Mouse (Mus musculus) spleen, postnatal 4 days (tissue): ENCODE measurements around the gene Sbno1.
"Not testable (repeated sequence)": the region's sequence is repeated elsewhere in the genome, so short reads cannot be mapped to it uniquely, and the experiment has no call there.

ENCODE experiments used
- DNase-seq, 2 experiments: peaks; one replicate each; pipeline ENCODE4 v3.0.0; 2022; ENCODE audit warnings: low spot score in 2 of 2

Sbno1 gene

DNA sequence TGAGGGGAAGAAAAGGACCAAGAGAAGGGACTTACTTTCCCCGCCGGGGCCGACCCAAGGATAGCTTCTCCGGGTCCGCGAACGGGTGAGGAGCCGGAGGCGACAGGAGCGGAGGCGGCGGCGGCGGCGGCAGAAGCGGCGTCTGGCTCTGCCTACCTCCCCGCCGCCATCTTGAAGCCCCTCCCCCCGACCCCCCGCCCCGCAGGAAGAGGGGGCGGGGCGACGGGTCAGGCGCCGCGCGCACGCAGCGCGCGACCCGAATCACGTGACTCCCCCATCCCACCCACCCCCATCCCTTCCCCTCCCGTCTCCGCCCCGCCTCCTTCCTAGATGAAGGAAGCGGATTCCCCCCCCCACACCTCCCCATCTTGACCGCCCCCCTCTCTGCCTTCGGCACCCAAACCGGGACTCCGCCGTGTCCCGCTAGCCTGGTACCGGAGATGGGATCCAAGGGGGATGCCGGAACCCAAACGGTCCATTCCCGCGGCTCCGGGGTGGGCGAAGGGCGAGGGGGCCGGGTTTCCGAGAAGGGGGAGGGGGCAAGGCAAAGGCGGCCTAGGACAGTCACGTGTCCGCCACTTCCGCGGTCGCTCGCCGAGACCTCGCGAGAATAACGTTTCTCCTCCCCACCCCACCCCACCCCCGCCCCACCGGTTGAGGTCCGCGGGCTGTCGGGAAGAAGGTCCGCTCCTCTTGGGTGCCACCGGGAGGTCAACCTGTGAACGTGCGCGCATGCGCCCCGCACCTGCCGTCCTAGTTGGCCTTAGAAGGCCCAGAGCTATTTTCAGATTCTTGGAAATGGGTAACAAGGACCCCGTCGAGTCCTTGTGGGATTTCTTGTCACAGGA, at the start of gene Sbno1:
Sbno1 (minus strand) TSS at position 590 of the 848 bp plus-strand sequence.
- DNase-seq: peak; percentile 92 to 96

DNA sequence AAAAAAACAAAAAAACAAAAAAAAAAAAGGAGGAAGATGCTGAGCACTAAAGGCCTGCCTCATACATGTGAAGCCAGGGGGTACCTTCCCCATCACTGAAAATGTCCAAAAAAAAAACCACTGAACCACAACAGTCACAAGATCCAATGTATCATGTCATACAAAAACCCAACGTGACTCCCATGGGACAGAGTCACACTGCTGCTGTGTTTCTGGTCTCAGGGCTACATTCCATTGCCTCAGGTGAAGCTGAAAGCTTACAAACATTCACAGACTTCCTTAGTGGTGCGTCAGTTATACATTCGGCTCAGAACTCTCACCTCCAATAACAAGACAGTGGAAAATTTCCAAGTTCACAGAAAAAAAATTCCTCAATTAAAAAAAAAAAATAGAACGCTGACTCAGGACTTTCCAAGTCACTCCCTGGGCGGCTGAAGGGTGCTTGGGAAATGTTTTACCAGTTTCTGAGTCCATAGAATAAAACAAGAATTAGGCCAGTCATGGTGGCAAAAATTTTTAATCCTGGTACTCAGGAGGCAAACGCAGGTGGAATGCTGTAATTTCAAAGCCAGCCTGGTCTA, 44.9 kb upstream of the Sbno1 start:
- DNase-seq: no peak

DNA sequence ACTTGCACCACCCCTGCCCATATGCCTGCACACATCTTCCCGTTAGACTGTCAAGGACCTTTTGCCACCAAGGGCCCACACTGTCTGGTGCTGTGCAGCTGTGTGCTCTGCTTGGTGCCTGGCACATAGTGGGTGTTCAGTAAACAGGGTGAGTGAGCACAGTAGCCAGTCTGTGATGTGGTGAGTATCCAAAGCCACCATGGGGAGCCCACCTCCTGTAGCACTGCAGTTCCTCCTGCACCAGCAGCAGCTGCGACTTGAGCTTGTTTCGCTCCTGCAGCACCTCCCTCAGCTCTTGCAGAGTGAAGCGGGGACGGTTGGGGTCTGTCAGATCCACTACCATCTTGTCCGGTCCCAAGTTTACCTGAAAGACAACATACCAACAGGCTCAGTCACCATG, 43.7 kb upstream of the Sbno1 start:
- no peak for DNase-seq

DNA sequence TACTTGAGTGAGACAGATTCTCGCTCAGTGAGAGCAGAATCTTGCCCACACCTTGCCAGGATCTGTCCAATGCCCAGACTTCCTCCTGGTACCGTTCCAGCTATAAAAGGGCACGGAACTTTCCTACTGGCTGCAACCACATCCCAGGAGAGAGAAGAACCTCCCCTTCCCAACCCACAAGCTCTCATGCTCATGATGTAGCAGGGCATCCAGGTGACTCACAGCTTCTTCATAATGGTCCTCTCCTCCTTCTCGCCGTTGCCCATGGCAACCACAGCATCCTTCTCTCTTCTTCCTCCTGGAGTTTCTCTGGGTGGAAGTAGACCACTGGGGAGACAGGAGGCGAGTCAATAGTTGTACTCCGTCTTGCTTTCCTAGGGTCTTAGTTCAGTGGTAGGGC, 42.6 kb upstream of the Sbno1 start:
- no peak for DNase-seq

DNA sequence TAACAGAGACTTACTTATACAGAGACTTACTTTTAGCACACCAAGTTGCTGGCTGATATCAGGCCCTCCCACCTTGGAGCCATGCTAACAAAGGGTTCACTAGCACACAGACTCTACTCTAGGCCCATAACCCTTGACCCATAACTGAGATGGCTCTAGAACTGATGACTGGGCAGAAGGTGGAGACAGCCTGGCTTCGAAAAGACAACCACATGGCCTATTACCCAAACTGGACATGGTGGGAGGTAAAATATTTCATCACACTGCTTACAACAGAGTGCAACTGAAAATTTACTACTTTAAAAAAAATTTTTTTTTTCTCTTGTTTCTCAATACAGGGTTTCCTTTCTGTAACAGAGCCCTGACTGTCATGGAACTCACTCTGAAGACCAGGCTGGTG, 42.0 kb upstream of the Sbno1 start:
- no peak for DNase-seq

DNA sequence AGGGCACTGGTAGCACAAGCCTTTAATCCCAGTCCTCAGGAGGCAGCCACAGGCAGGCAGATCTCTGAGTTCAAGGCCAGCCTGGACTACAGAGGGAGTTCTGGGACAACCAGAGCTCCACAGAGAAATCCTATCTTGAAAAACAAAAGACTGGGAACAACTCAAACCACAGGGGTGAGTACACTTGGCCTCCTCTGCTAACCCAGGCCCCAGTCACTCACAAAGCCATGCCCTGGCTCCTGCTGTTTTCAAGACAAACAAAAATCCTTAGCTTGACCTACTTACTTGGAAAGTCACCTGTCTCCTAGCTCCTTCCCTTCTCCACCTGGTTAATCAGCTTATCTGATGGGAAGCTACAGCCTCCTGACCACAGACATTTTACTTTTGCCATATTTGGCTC, 39.1 kb upstream of the Sbno1 start:
- no peak for DNase-seq

DNA sequence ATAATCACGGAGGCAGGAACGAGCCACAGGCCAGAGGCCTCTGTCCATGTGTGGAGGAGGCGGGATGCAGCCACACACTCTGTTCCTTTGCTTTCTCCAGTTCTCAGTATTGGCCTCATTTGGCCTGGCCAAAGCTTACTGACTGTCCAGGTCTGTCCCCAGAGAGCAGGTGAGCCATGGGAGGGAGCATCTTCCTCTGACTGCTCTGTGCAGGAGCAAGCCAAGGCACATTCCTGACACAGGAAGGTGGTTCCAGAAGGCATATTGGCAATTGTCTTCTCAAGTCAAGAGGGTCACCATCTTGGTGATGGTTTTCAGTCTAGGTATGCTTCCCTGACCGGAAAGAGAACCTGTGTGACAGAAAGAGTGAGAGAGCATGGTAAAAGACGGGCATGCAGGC, 37.7 kb upstream of the Sbno1 start:
- DNase-seq: no peak

DNA sequence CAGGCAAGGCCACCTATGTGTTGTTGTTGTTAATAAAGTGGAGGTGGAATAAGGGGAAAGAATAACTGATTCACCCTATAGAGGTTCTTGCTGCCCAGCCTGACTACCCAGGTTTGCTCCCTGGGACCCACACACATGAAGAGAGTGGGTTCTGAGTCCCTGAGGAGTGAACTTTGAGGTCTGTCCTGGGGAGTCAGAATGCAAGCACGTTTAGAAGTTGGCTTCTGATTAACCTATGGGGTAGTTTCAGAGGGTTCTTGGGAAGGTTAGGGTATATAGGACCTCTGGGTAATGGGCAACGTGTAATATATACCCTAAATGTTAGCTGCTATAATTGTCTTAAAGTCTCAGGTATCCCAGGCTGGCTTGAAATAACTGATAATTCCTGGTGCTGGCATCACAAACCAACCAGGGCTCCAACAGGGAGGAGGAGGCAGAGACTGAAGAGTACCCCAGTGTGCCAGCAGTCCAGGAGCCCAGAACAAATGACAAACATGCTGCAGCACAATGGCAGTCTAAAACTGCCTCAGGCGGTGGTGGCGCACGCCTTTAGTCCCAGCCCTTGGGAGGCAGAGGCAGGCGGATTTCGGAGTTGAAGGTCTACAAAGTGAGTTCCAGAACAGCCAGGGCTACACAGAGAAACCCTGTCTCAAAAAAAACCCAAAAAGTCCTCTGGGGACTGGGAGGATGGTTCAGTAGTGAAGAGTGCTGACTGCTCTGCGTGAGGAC, 36.7 kb upstream of the Sbno1 start:
- no peak for DNase-seq

DNA sequence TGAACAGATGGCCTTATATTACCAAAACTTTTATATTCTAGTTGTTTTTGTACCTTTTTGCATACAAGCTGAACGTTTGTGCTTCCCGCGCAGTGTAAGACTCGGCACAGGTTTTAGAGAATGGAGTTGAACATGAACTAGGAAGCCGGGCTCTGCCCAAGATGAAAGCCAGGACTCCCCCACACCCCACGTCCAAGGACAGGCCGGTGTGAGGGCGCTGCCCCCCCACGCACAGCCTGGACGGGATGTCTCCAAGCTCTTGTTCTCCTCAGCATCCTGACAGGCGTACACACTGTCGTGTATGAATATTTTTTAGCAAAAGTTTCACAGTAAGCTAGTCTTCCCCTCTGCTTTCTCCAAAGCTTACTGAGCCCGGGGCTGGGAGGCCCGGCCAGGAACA, 35.1 kb upstream of the Sbno1 start:
- not testable (repeated sequence) for DNase-seq

DNA sequence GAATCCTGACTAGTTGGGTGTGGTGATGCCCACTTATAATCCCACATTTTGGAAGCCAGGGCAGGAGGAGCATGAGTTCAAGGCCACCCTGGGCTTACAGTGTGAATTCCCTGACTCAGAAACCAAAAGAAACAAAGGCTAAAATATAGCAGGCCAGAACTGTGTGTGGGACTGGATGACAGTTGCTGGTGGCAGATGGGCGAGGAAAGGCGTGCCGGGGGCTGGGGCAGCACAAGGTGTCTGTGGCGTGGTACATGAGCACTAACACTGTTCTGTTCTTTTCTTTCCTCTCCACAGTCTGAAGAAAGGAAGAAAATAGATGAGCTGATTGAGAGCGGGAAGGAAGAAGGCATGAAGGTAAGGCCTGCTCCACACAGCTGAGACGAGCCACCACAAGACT, 31.0 kb upstream of the Sbno1 start:
- no peak for DNase-seq

DNA sequence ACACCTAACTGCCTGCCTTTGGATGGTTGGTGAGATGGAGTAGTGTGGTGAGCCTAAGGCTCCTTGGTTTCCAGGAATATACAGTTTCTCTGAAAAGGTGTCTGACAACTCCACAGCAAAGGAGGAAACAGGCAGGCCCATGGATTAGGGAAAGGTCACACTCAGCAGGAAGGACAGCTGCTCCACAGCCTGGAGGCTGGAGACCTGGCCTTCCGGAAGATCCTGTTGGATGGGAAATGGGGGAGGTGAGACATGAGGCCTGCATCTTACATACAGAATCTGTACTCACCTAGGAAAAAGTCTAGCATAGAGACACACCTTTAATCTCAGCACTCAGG, 28.2 kb upstream of the Sbno1 start:
- DNase-seq: no peak

DNA sequence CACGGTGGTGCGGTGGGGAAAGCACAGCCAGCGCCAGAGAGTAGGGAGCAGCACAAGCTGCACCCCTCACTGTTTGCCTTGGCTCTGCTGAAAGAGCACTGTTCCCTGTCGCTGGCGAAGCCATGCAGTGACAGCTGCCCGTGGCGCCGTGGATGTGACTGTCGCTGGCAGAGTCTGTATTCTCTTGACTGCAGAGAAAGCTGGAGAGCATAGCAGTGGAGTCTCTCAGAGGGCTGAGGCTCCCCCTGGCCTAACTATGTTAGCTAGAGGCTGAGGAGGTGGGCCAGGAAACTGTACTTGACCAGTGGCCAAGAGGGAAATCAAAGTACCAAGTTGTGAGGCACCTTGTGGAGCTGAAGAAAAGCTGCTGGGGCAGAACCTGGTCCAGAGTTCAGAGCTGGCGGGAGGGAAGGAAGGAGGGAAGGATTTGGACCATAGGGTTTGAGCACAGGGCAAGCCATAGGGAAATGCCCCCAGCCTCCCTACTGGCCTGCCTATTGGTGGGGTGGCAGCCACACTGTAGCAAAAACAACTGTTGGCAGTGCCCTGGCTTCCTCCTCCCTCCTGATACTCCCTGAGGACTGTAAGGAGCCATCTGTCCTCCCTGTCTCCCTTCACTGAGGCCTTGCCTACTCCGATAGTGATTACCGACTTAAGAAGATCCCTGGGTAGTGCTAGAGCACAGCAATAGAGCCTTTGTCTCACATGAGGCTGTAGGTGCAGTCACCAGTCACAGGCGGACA, 27.7 kb upstream of the Sbno1 start:
- no peak for DNase-seq

DNA sequence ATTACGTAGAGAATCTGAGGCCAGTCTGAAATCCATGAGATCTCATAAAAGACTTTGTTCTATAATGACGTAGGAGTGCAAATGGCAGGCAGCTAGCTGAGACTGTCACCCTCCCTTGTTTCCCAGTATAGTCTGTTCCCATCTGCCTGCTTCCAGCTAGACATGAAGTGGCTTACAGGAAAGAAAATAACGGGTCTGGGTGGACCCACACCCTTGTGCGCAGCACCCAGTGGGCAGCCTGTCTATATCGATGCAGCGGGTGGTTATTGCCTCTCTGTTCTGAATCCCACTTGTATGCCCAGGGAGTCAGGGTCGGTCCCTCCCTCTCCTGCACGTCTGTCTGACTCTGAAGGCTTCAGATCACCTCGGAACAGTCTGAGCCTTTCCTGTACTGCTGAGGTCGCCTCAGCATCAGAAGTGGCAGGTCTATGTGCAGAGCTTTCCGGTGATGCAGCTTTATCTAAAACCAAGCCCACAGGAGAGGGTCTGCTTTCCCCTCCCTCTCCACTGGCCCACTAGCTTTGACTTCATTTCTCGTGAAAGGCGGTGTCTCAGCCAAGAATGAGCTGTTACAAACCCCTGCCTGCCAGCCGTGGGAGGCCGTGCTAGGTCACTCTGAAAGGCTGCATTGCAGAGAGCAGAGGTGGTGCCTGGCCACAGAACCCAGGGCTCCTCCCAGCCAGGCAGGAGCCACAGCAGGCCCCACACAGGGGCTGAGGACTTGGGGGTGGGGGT, 26.9 kb upstream of the Sbno1 start:
- no peak for DNase-seq

DNA sequence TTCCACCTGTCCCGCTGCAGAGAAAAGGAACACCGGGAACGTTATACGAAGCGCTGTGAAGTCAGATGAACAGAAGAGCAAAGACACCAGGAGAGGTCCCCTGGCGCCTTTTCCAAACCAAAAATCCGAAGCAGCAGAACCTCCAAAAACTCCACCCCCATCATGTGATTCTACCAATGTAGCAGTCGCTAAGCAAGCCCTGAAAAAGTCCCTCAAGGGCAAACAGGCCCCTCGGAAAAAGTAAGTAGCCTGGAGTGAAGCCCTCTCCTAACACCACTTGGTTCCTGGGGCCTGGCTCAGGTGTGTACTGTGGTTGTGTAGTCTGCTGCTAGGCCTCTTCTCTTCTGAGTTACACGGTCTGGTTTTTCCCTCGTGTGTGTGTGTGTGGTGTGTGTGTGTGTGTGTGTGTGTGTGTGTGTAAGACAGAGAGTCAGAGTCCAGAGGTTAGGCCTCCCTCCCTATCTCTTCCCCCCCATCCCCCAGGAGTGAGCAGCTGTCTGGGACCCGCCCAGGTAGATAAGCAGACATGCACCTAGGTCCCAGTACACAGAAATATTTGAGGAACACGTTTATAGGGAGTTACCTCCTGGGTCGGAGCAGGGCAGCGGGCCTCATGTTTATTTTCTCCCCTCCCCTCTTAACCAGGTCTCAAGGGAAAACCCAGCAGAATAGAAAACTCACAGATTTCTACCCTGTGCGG, 25.0 kb upstream of the Sbno1 start:
- no peak for DNase-seq

DNA sequence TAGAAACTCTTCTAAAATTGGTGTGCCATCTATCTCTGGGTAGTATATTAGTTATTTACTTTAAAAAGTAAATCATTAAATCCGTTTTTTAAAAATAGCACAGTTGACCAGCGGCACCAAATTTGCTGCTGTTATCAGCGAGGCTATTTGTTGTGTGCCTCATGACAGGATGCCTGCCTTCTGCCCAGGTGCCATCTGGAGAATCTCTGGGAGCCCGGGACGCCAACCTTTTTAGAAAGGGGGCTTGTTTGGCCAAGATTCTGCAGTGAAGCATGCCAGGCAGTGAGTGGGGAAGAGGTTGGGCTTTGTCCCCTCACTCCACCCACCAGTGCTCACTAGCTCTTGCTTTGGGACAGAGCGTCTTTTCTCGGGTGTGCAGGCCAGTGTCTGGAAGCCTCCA, 24.2 kb upstream of the Sbno1 start:
- DNase-seq: no peak

DNA sequence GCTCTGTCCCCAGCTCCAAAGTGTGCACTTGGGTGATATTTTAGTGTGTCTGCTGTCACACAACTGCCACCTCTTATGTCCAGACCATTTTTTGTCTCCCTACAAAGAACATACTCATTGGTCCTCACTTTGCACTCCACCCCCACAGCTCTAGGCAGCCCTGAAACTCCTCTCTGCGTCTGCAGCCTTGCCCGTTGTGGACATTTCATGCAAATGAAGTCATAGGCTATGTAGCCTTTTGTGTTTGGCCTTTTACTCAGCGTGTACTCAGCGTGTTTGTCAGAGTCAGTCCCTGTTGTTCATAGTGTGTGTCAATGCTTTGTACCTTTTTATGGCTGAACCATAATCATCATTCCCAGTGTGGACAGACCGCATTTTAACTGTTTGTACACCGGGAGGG, 23.7 kb upstream of the Sbno1 start:
- DNase-seq: no peak

DNA sequence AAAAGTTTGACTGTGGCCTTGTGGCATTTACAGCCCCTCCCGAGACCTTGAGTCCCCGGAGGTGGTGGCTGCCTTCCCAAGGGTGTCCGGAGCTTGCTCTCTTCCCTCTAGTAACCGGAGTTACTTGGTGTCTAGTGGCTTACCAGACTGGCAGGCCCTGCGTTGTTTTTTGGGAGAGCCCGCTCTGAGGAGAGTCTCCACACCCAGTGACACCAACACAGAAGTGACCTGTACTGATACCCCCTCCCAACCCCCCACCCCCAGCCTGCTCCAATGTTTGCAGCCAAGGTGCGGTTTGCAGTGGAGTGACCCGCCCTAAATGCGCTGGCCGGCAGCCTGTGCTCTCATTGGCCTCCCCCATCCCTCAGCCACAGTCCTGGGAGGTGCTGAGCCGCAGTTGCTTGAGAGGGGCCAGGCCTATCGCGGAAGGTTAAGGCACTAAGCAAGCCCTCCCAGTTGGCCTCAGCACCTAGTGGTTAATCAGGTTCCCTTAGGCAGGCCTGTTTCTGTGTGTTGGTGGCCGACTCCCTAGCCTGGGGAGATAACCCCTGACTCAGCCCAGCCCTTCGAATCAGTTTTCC, 20.6 kb upstream of the Sbno1 start:
- DNase-seq: peak; percentile 70 to 83

DNA sequence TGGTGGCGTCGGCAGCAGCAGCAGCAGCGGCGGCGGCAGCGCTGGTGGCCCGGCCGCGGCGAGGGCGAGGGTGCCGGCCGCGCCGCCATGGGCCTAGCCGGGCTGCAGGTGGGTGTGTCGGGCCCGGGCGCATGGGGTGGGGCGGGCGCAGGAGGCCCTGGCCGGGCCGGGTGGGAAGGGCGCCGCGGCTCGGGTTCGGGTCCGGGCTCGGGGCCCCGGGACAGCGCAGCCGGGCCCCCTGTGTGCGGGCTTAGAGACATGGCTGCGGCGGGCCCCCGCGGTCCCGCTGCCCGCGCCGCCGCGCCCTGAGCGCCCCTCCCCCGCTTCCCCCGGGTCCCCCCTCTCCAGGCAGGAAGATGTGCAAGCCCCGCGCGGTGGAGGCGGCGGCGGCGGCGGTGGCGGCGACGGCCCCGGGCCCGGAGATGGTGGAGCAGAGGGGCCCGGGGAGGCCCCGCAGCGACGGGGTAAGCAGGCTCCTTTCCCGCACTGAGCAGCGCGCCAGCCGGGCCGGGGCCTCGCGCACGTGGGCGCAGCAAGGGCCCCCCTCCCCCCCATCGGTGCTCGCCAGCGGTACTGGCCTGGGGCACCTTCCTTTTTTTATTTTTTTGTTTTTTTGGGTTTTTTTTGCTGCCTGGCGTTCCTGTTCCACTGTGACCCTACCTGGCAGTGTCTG, 20.0 kb upstream of the Sbno1 start:
- peak; percentile 68 to 85 for DNase-seq

DNA sequence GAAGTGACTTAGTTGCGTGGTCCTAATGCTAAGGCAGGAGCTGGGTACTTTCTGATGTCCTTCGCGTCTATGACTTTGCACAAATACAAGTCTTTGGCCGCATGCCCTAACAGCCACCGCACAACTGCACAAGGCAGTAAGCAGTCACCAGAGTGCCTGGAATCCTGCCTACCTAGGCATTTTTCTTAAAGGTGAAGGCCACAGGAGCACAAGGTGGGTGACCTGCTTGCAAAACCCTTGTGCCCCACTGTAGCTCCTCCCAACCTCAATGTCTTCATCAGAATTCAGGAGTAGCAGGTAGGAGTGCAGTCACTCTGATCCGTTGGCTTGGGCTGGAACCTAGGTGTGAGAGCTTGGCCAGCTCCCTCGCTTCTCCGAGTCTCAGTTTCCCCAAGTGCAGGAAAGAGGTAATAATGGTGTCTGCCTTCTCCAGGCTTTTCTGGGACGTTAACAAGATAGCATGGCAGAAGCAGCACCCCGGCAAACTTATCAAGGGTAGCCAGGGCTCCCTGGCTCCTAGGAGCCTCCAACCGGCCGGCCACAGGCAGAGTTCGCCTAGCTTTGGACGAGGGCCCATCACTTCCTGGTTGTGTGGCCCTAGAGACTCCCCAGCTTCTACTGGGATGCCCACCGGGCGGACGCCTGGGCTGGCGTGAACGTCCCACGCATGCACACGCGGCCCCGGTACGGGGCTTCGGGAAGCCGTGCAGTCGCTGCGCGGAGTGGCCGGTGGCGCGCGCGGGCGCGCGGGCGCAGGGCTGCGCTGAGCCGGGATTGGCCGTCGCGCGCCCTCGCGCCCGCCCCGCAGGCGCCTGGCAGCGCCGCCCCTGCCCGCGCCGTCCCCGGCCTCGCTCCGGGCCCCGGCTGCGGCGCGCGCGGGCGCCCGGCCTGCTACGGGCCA, 19.1 kb upstream of the Sbno1 start:
- DNase-seq: peak; percentile 75 to 87
